Mouse (Mus musculus) midbrain, embryonic 16.5 days (tissue): ENCODE measurements around the gene Cd200. TPM values are rescaled to one million over a fixed set of nuclear protein-coding genes. Genes with fewer than 3 reads are reported as not detected.
"Not testable (repeated sequence)": the region's sequence is repeated elsewhere in the genome, so short reads cannot be mapped to it uniquely, and the experiment has no call there.

ENCODE experiments used
- ATAC-seq: fragments of 200-750 bp; cut with Nextera tagmentation; 2 replicates; pipeline ENCODE4 v1.8.0; 2017; ENCODE audit warnings: moderate TSS enrichment
- H3K27ac ChIP-seq: fragments of 300-500 bp; sonication (generic); 2 replicates; pipeline ENCODE4 v1.5.1; 2014; ENCODE audit warnings: mild to moderate bottlenecking, low read length, mixed read lengths
- H3K27me3 ChIP-seq: fragments of 300-500 bp; sonication (generic); 2 replicates; pipeline ENCODE4 v1.6.1; 2014; ENCODE audit warnings: low read depth, low read length, mixed read lengths; ENCODE audit not compliant: control insufficient read depth, insufficient read depth
- H3K36me3 ChIP-seq: fragments of 300-500 bp; sonication (generic); 2 replicates; pipeline ENCODE4 v1.6.1; 2014; ENCODE audit warnings: mild to moderate bottlenecking, low read length, moderate library complexity, mixed read lengths; ENCODE audit not compliant: control insufficient read depth, insufficient read depth
- H3K4me1 ChIP-seq: fragments of 300-500 bp; sonication (generic); 2 replicates; pipeline ENCODE4 v1.6.1; 2014; ENCODE audit warnings: mild to moderate bottlenecking, low read length, mixed read lengths; ENCODE audit not compliant: control insufficient read depth, insufficient read depth
- H3K4me2 ChIP-seq: fragments of 300-500 bp; sonication (generic); 2 replicates; pipeline ENCODE4 v1.6.1; 2014; ENCODE audit warnings: mild to moderate bottlenecking, low read length, mixed read lengths
- H3K4me3 ChIP-seq: fragments of 300-500 bp; sonication (generic); 2 replicates; pipeline ENCODE4 v1.5.1; 2014; ENCODE audit warnings: low read depth, mild to moderate bottlenecking, low read length, moderate library complexity, mixed read lengths
- H3K9ac ChIP-seq: fragments of 300-500 bp; sonication (generic); 2 replicates; pipeline ENCODE4 v1.6.1; 2014; ENCODE audit warnings: low read depth, low read length, mixed read lengths
- H3K9me3 ChIP-seq: fragments of 300-500 bp; sonication (generic); replicated peaks from 2 replicates; pipeline ENCODE4 v1.6.1; 2014; ENCODE audit warnings: mild to moderate bottlenecking, low read length, mixed read lengths; ENCODE audit not compliant: control insufficient read depth, poor library complexity, severe bottlenecking
- WGBS: fragments of 180-500 bp; shearing (Covaris S2); extraction: QIAGEN DNeasy Blood & Tissue Kit; methylation state at CpG from one replicate; pipeline ENCODE4 v1.1.7; 2014; 5-methylcytosine and 5-hydroxymethylcytosine counted together
- polyA plus RNA-seq: library from polyadenylated mRNA; unstranded; fragments of >200 nt; fragmentation: Nextera tagmentation; extraction: Ambion mirVana; gene quantifications from 2 replicates; pipeline ENCODE4 v1.2.1, GENCODE M21; 2015

Gene Cd200
- 411 and 438 TPM in 2 replicates for polyA plus RNA-seq

- Histone ChIP-seq H3K4me3 (peak within 1 kb of the TSS; percentile 83), H3K4me1 (peaks cover 22% of the 10 kb centered on the region), H3K9me3 (no peaks in the 10 kb centered on the region), H3K4me2 (peak within 1 kb of the TSS; percentile 65), H3K9ac (peak within 1 kb of the TSS; percentile 96), H3K27ac (peak within 1 kb of the TSS; percentile 99), H3K36me3 (no peaks in the 10 kb centered on the region), H3K27me3 (no peaks in the 10 kb centered on the region)
- WGBS = under 1% methylated on average over 28 of the region's 28 CpGs
- ATAC-seq = peak; percentile 98
Observed at GRCm38 (mm10) chr16:45408425-45409063, at the start of gene Cd200. Gene Cd200, minus strand, starts transcription at chr16:45409053.

GRCm38 (mm10) chr16:45454762-45455161, 45.9 kb upstream of the Cd200 start:
- no peak for ATAC-seq
- Histone ChIP-seq H3K4me1 (no peaks in the 10 kb centered on the region), H3K36me3 (no peaks in the 10 kb centered on the region)

DNA sequence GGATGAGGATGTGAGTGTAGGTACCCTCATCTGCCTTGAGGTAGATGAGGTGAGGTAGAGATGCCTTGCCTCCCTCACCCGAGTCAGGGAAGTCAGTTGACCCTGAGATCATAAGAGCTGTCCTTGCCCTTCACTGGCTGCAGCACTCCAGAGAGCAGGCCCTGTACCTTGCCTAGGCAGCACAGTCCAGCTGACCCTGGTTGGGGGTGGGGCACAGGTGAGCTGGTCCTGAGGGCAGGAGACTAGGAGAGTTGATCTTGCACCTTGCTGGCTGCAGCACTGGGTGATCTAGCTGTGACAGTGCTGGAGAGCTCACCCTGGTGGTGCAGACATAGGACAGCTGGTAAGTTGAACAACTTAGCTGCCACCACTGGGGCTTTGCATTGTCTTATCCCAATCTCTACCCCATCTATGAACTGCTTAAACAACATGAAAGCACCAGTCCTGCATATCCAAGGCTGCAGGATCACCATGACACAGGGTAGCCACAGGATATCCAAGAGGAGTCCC, 28.4 kb upstream of the Cd200 start:
- 94% methylated on average over 1 of the region's 1 CpGs for WGBS
- Histone ChIP-seq H3K9ac (no peak overlapping the region), H3K4me3 (no peak overlapping the region), H3K27ac (no peak overlapping the region), H3K4me1 (no peaks in the 10 kb centered on the region), H3K36me3 (no peaks in the 10 kb centered on the region), H3K27me3 (no peaks in the 10 kb centered on the region), H3K9me3 (no peaks in the 10 kb centered on the region), H3K4me2 (no peak overlapping the region)
- no peak; the same call in 1 of the 2 replicates for ATAC-seq

More at GRCm38 (mm10) chr16:45454762-45455161, 45.9 kb upstream of the Cd200 start:
- no peak overlapping the region for H3K4me3 ChIP-seq
- H3K27ac ChIP-seq = no peak overlapping the region
- H3K9ac ChIP-seq = no peak overlapping the region
- no peak overlapping the region for H3K4me2 ChIP-seq
- H3K27me3 ChIP-seq = no peaks in the 10 kb centered on the region
- no peaks in the 10 kb centered on the region for H3K9me3 ChIP-seq

DNA sequence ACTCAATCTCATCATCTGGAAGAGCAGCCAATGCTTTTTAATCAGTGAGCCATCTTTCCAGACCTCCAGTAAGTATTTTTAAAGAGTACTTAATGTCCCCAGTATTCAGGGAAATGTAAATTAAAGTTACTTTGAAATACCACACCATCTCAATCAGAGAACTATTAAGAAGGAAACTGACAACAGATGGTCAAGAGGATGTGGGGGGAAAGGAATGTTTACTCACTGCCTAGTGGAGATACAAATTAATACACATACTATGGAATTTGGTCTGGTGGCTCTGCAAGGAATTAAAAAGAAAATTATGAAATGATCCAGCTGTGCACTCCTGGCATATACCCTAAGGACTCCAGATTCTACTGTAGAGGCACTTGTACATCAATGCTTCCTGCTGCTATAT, 26.7 kb upstream of the Cd200 start:
- H3K4me2 ChIP-seq = no peak overlapping the region
- H3K9me3 ChIP-seq = no peaks in the 10 kb centered on the region
- no peaks in the 10 kb centered on the region for H3K4me1 ChIP-seq
- no peaks in the 10 kb centered on the region for H3K36me3 ChIP-seq
- no peak overlapping the region for H3K9ac ChIP-seq
- no peak for ATAC-seq
- H3K27ac ChIP-seq = no peak overlapping the region
- no peak overlapping the region for H3K4me3 ChIP-seq
- no peaks in the 10 kb centered on the region for H3K27me3 ChIP-seq

GRCm38 (mm10) chr16:45427651-45428050, 18.8 kb upstream of the Cd200 start:
- Histone ChIP-seq H3K4me1 (no peaks in the 10 kb centered on the region), H3K27ac (no peak overlapping the region), H3K4me3 (no peak overlapping the region), H3K27me3 (no peaks in the 10 kb centered on the region), H3K4me2 (no peak overlapping the region), H3K36me3 (no peaks in the 10 kb centered on the region), H3K9ac (no peak overlapping the region), H3K9me3 (no peaks in the 10 kb centered on the region)
- 92% methylated on average over 9 of the region's 9 CpGs for WGBS
- no peak for ATAC-seq

DNA sequence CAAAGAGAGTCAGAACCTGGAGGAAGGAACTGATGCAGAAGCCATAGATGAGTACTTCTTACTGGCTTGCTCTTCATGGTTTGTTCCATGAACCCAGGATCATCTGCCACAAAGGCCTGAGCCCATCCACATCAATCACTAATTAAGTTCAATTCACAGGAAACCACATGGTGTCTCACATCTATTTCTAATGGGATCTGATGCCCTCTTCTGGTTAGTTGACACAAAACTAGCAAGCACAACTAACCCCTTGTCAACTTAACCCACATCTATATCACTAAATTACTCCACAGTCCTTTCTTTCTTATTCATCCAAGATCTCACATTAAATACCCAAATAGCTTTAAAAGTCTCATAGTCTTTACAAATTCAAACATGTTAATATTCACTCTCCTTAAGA, 4.6 kb upstream of the Cd200 start:
- H3K4me3 ChIP-seq = no peak overlapping the region
- H3K4me2 ChIP-seq = no peak overlapping the region
- no peak for ATAC-seq
- H3K4me1 ChIP-seq = 0 out of 2 replicates have a peak, but pooled peaks cover 2% of the 10 kb centered on the region
- H3K9ac ChIP-seq = no peak overlapping the region
- no peak overlapping the region for H3K27ac ChIP-seq
- H3K36me3 ChIP-seq = no peaks in the 10 kb centered on the region
- no peaks in the 10 kb centered on the region for H3K9me3 ChIP-seq
- no peaks in the 10 kb centered on the region for H3K27me3 ChIP-seq

DNA sequence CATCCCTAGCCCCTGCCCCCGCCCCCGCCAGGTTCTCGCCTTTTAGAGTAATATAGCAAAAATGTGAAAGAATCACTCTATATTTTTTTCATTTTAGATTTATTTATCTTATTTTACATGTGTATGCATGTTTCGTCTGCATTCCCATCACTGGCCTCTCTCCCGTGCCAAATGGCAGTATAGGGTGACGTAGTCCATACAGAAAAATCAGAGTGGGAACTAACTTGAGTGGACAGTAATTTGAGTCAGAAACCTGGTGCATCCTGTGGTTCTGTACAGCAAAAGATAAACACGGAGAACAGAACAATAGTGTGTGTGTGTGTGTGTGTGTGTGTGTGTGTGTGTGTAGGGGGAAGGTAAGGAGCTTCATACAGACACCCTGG, 202 bp upstream of the Cd200 start:
- H3K27me3 ChIP-seq, H3K9me3 ChIP-seq, H3K36me3 ChIP-seq: not testable (repeated sequence)
- peak overlapping the region; percentile 96; the same call in 1 of the 2 replicates for H3K9ac ChIP-seq
- H3K4me2 ChIP-seq = peak overlapping the region; percentile 65
- ATAC-seq = peak; percentile 76
- 23% methylated on average over 7 of the region's 7 CpGs for WGBS
- peak overlapping the region; percentile 83 for H3K4me3 ChIP-seq
- peaks cover 22% of the 10 kb centered on the region for H3K4me1 ChIP-seq
- H3K27ac ChIP-seq = peak overlapping the region; percentile 99

DNA sequence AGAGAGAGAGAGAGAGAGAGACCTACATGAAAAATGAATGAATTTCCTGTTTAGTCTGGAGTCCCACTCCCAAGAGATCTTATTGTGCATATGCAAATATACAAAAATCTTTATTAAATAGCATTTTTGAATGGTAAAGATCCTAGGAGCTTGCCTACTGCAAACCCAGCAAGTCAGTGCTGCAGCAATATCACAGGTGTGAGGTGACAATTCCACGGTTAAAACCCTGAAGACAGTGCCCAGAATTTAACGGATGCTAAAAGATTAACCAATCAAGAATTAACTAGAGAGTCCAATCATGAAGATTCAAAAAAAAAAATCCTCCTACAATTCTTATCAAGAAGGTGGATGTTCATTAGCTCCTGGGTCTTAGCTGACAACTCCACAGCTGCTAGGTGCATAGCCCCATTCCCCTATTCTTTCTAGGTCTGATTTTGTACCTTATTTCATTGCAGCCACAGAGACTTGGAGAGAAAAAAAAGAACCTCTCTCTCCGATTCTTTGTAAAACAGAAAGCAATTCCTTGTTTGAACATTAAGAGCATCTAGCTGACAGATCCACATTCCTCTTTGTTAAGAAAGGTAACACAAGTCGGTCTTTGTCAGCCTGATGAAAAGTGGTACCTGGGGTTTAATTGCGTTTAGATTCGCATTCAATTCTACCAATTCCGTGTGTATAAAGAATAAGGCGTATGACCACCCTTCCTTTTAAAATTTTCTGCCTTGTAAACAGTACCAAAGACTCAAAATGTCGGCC, 1.0 kb downstream of the Cd200 start:
- H3K9ac ChIP-seq = peak overlapping the region; percentile 96
- H3K27me3 ChIP-seq = no peaks in the 10 kb centered on the region
- peak overlapping the region; percentile 65 for H3K4me2 ChIP-seq
- H3K4me1 ChIP-seq = peaks cover 22% of the 10 kb centered on the region
- 12% methylated on average over 9 of the region's 9 CpGs for WGBS
- 0 out of 2 replicates have a peak, but pooled peaks have one; percentile 1 for ATAC-seq
- peak overlapping the region; percentile 99 for H3K27ac ChIP-seq
- H3K4me3 ChIP-seq = peak overlapping the region; percentile 83
- H3K36me3 ChIP-seq = 0 out of 2 replicates have a peak, but pooled peaks cover 1% of the 10 kb centered on the region
- H3K9me3 ChIP-seq = no peaks in the 10 kb centered on the region

GRCm38 (mm10) chr16:45407091-45407490, 1.8 kb downstream of the Cd200 start:
- H3K36me3 ChIP-seq = 0 out of 2 replicates have a peak, but pooled peaks cover 3% of the 10 kb centered on the region
- no peaks in the 10 kb centered on the region for H3K9me3 ChIP-seq
- 65% methylated on average over 5 of the region's 5 CpGs for WGBS
- peak overlapping the region; percentile 99 for H3K27ac ChIP-seq
- peak overlapping the region; percentile 65 for H3K4me2 ChIP-seq
- no peaks in the 10 kb centered on the region for H3K27me3 ChIP-seq
- peak overlapping the region; percentile 96 for H3K9ac ChIP-seq
- peaks cover 22% of the 10 kb centered on the region for H3K4me1 ChIP-seq
- H3K4me3 ChIP-seq = peak overlapping the region; percentile 83
- no peak for ATAC-seq
